Mouse (Mus musculus) myocyte (in vitro differentiated cells): Measurements from ENCODE around the gene Cdk2ap2.

Experiments
- E2F4 ChIP-seq: IDR thresholded peaks from one replicate; pipeline ENCODE4 v1.6.1; 2011; ENCODE audit warnings: mild to moderate bottlenecking, control low read depth, moderate library complexity; ENCODE audit not compliant: insufficient read depth
- POLR2A ChIP-seq: IDR thresholded peaks from one replicate; pipeline ENCODE4 v1.6.1; 2011; ENCODE audit warnings: low read depth, mild to moderate bottlenecking, control low read depth, moderate library complexity; ENCODE audit not compliant: insufficient read length
- SRF ChIP-seq: IDR thresholded peaks from one replicate; pipeline ENCODE4 v1.6.1; 2011; ENCODE audit warnings: low read depth; ENCODE audit not compliant: control insufficient read depth, insufficient read length

DNA sequence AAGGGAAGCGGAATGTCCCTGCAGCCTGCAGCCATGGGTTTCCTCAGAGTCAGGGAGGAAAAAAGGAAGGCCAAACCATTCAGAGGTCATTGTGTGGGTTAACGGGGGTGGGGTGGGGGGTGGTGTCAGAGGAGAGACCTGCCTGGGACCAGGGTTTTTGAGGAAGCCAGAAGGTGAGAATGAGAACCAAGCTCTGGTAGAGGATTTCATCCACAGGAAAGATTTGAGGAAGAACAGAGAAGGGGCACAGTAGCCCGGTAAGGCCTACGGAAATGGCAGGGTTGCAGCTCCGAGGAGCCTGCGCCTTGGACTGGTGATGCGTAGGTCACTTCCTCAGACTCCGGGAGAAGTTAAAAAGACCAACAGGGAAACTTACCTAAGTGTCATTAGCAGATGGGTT is 26.2 kb upstream of the Cdk2ap2 start:
- TF ChIP-seq POLR2A (no peak), SRF (no peak), E2F4 (no peak)
